9 mouse cellular contexts compared by ENCODE assay signal in genomic region chr12:69422827-69423537, GRCm38 (mm10). TPM values are rescaled to one million over a fixed set of nuclear protein-coding genes. Genes with fewer than 3 reads are reported as not detected.
A peak's percentile ranks its signal among the peaks of the same experiment; 100 is the strongest.
DNase-seq lines count a peak whose midpoint lies in the region; ATAC-seq and TF ChIP-seq lines count a peak whose summit lies in the region.
"Had no signal": no experiment of that assay in that cellular context is flagged by ENCODE, and none has a peak within 500 bp of the region (broad histone marks: within the 10 kb centered on the region; RNA-seq: fewer than 3 reads in every experiment).

No protein-coding gene starts in this region.

- peaks cover 7% of the 10 kb centered on the region for H3K4me1 ChIP-seq in heart, adult 2 months (ENCODE audit: control insufficient read depth, insufficient read depth, low read length)
- peaks cover 15% of the 10 kb centered on the region; the same call in 1 of the 2 replicates for H3K4me1 ChIP-seq in embryonic facial prominence, embryonic 14.5 days (ENCODE audit: control insufficient read depth, insufficient read depth, low read length)
- H3K4me1 ChIP-seq in liver, embryonic 15.5 days (replicated peaks), result no peaks in the 10 kb centered on the region
- no peaks in the 10 kb centered on the region for H3K4me1 ChIP-seq in forebrain, embryonic 15.5 days
- H3K4me1 ChIP-seq: hindbrain, embryonic 15.5 days had no signal

- H3K4me3 ChIP-seq in heart, adult 2 months, result peak overlapping the region; percentile 17; the same call in 1 of the 2 replicates
- no peak overlapping the region for H3K4me3 ChIP-seq in embryonic facial prominence, embryonic 14.5 days (ENCODE audit: low read depth, low read length)
- H3K4me3 ChIP-seq in liver, embryonic 15.5 days (replicated peaks), result no peak overlapping the region
- H3K4me3 ChIP-seq in forebrain, embryonic 15.5 days, result no peak overlapping the region
- H3K4me3 ChIP-seq: hindbrain, embryonic 15.5 days had no signal

- TF ChIP-seq POLR2A in heart, adult 2 months (IDR thresholded peaks at IDR 0.05; ENCODE audit: insufficient read depth, low read depth, low read length), result peak; percentile 51

- peak; percentile 79 for ATAC-seq in embryonic facial prominence, embryonic 14.5 days (ENCODE audit: low read depth)
- no peak for ATAC-seq in liver, embryonic 15.5 days (ENCODE audit: insufficient read depth)
- no peak for ATAC-seq in forebrain, embryonic 15.5 days (replicated peaks)

- H3K79me2 ChIP-seq in heart, adult 2 months (replicated peaks; ENCODE audit: control insufficient read depth, insufficient read depth, low read length), result no peaks in the 10 kb centered on the region

- peak overlapping the region; percentile 72 for H3K27ac ChIP-seq in heart, adult 2 months
- H3K27ac ChIP-seq in embryonic facial prominence, embryonic 14.5 days (replicated peaks; ENCODE audit: low read depth, low read length), result peak overlapping the region; percentile 2; the same call in 1 of the 2 replicates
- no peak overlapping the region; the same call in 1 of the 2 replicates for H3K27ac ChIP-seq in liver, embryonic 15.5 days (replicated peaks)
- no peak overlapping the region for H3K27ac ChIP-seq in forebrain, embryonic 15.5 days (replicated peaks)
- H3K27ac ChIP-seq: hindbrain, embryonic 15.5 days had no signal

- peak; percentile 49 to 75 for DNase-seq in heart, adult 2 months
- no peak for DNase-seq in heart, postnatal 25 days (ENCODE audit: low spot score)
- peak; percentile 71 for DNase-seq in embryonic facial prominence, embryonic 14.5 days (ENCODE audit: low spot score)
- peak; percentile 27 to 29 for DNase-seq in spleen, postnatal 14 days (ENCODE audit: low spot score in 2 of 2)
- DNase-seq in cerebellum, adult 18-20 months, result no peak
- no peak for DNase-seq in left cerebral cortex, adult 11 months (ENCODE audit: low spot score)

- no peaks in the 10 kb centered on the region; the same call in 1 of the 2 replicates for H3K36me3 ChIP-seq in heart, adult 2 months (ENCODE audit: control insufficient read depth, insufficient read depth, low read length)
- no peaks in the 10 kb centered on the region for H3K36me3 ChIP-seq in embryonic facial prominence, embryonic 14.5 days (ENCODE audit: control insufficient read depth, insufficient read depth, low read length)
- H3K36me3 ChIP-seq in liver, embryonic 15.5 days (replicated peaks), result no peaks in the 10 kb centered on the region
- H3K36me3 ChIP-seq in forebrain, embryonic 15.5 days, result no peaks in the 10 kb centered on the region
- H3K36me3 ChIP-seq: hindbrain, embryonic 15.5 days had no signal

- intact Hi-C loops in heart, adult 2 months (cut with DNase I), result loop anchor here (2.0 kb wide), 2 partner anchors 50 to 78 kb away; partner anchors contain the start of genes Arf6 and Gm9887
- intact Hi-C loops in heart, postnatal 25 days (cut with DNase I), result loop anchor here (2.0 kb wide), 1 partner anchor 50 kb away; the partner anchor contains the start of genes Arf6 and Gm9887

- 39% methylated on average over 20 of the region's 20 CpGs for WGBS in heart, adult 2 months
- 74% methylated on average over 20 of the region's 20 CpGs for WGBS in embryonic facial prominence, embryonic 14.5 days
- WGBS in liver, embryonic 15.5 days (ENCODE audit: insufficient replicate concordance), result 33% methylated on average over 20 of the region's 20 CpGs
- WGBS in forebrain, embryonic 15.5 days, result 85% methylated on average over 20 of the region's 20 CpGs

- H3K9me3 ChIP-seq in embryonic facial prominence, embryonic 14.5 days (ENCODE audit: control insufficient read depth, low read length), result peaks cover 7% of the 10 kb centered on the region
- H3K9me3 ChIP-seq in liver, embryonic 15.5 days (replicated peaks), result no peaks in the 10 kb centered on the region
- H3K9me3 ChIP-seq in forebrain, embryonic 15.5 days, result no peaks in the 10 kb centered on the region
- H3K9me3 ChIP-seq: hindbrain, embryonic 15.5 days had no signal

- H3K27me3 ChIP-seq in heart, adult 2 months (ENCODE audit: control insufficient read depth, insufficient read depth, low read length), result no peaks in the 10 kb centered on the region
- H3K27me3 ChIP-seq in embryonic facial prominence, embryonic 14.5 days (replicated peaks; ENCODE audit: control insufficient read depth, insufficient read depth, low read length), result no peaks in the 10 kb centered on the region
- no peaks in the 10 kb centered on the region for H3K27me3 ChIP-seq in liver, embryonic 15.5 days
- no peaks in the 10 kb centered on the region for H3K27me3 ChIP-seq in forebrain, embryonic 15.5 days
- H3K27me3 ChIP-seq: hindbrain, embryonic 15.5 days had no signal

- H3K4me2 ChIP-seq in embryonic facial prominence, embryonic 14.5 days (ENCODE audit: low read depth, low read length), result no peak overlapping the region
- peak overlapping the region; percentile 18 for H3K4me2 ChIP-seq in liver, embryonic 15.5 days
- no peak overlapping the region for H3K4me2 ChIP-seq in forebrain, embryonic 15.5 days (replicated peaks)
- H3K4me2 ChIP-seq: hindbrain, embryonic 15.5 days had no signal

- no peak overlapping the region for H3K9ac ChIP-seq in heart, adult 2 months (ENCODE audit: low read depth, low read length)
- H3K9ac ChIP-seq in embryonic facial prominence, embryonic 14.5 days (ENCODE audit: low read depth, low read length), result no peak overlapping the region
- no peak overlapping the region for H3K9ac ChIP-seq in liver, embryonic 15.5 days
- H3K9ac ChIP-seq in forebrain, embryonic 15.5 days (replicated peaks), result no peak overlapping the region
- H3K9ac ChIP-seq: hindbrain, embryonic 15.5 days had no signal

- no peak for TF ChIP-seq CTCF in heart, adult 2 months (IDR thresholded peaks at IDR 0.05)

- TF ChIP-seq EP300 in heart, adult 2 months (IDR thresholded peaks at IDR 0.05; ENCODE audit: insufficient read depth, low read depth, low read length), result peak; percentile 92

RNA-seq across cellular contexts. Expression of gene Gm9887, which starts 50.7 kb away (rescaled TPM):
- under 1 TPM; 0.39 to 0.84 TPM for total RNA-seq in heart, adult 2 months (2021)
- 0.80 TPM in 1 of 2 replicates, not detected in the other for polyA plus RNA-seq in heart, adult 2 months (2012; rRNA removed)
- total RNA-seq in heart, postnatal 25 days (2021), result under 1 TPM; 0.60 to 0.61 TPM
- 1.7 and 1.8 TPM in 2 replicates for polyA plus RNA-seq in embryonic facial prominence, embryonic 14.5 days (2014; fragmentation: Nextera tagmentation; extraction: Ambion mirVana)
- 0.56 and 1.2 TPM in 2 replicates for polyA plus RNA-seq in liver, embryonic 15.5 days (2015; fragmentation: Nextera tagmentation; extraction: Ambion mirVana)
- polyA plus RNA-seq in forebrain, embryonic 15.5 days (2015; fragmentation: Nextera tagmentation; extraction: Ambion mirVana), result 1.0 and 1.1 TPM in 2 replicates

RNA-seq across cellular contexts. Expression of gene Arf6, which starts 51.0 kb away (rescaled TPM):
- 10 to 100 TPM; 35.0 to 38.7 TPM for total RNA-seq in heart, adult 2 months (2021)
- polyA plus RNA-seq in heart, adult 2 months (2012; rRNA removed), result 30.3 and 32.9 TPM in 2 replicates
- total RNA-seq in heart, postnatal 25 days (2021), result 10 to 100 TPM; 40.5 to 43.7 TPM
- 62.3 and 66.7 TPM in 2 replicates for polyA plus RNA-seq in embryonic facial prominence, embryonic 14.5 days (2014; fragmentation: Nextera tagmentation; extraction: Ambion mirVana)
- polyA plus RNA-seq in liver, embryonic 15.5 days (2015; fragmentation: Nextera tagmentation; extraction: Ambion mirVana), result 33.0 and 33.3 TPM in 2 replicates
- 32.1 and 33.0 TPM in 2 replicates for polyA plus RNA-seq in forebrain, embryonic 15.5 days (2015; fragmentation: Nextera tagmentation; extraction: Ambion mirVana)

Comparison
In these comparisons a context has a peak if more than half of its experiments do, and no peak if none do; other contexts are left out.
1. DNase-seq: peak in heart, adult 2 months (2 of 2), embryonic facial prominence, embryonic 14.5 days (single experiment) and spleen, postnatal 14 days (2 of 2); none in heart, postnatal 25 days (single experiment), cerebellum, adult 18-20 months (0 of 2) and left cerebral cortex, adult 11 months (single experiment).
2. H3K27ac ChIP-seq: peak in heart, adult 2 months (single experiment) and embryonic facial prominence, embryonic 14.5 days (single experiment); none in liver, embryonic 15.5 days (single experiment) and forebrain, embryonic 15.5 days (single experiment).